Mouse (Mus musculus): Measurements from ENCODE around the gene Pemt. TPM values are rescaled to one million over a fixed set of nuclear protein-coding genes. Genes with fewer than 3 reads are reported as not detected.

The Pemt gene
- polyA plus RNA-seq, 1 experiment from 2014 or later, result 6.0 TPM

GRCm38 (mm10) chr11:59941391-59941790, 104.9 kb downstream of the Pemt start:
- Histone ChIP-seq H3K27ac (ENCODE audit: low read length) (no peak overlapping the region), H3K4me2 (replicated peaks; ENCODE audit: low read depth, low read length) (no peak overlapping the region), H3K9ac (replicated peaks; ENCODE audit: low read depth) (no peak overlapping the region), H3K36me3 (ENCODE audit: insufficient read depth, low read length) (no peaks in the 10 kb centered on the region), H3K4me1 (ENCODE audit: insufficient read depth, low read depth, low read length) (no peaks in the 10 kb centered on the region), H3K27me3 (replicated peaks; ENCODE audit: insufficient read depth, low read length) (no peaks in the 10 kb centered on the region), H3K4me3 (ENCODE audit: low read depth, low read length) (no peak overlapping the region), H3K9me3 (ENCODE audit: low read length) (no peaks in the 10 kb centered on the region)
- 4% methylated on average over 3 of the region's 3 CpGs for WGBS
- peak; percentile 26; the same call in 1 of the 2 replicates for TF ChIP-seq EP300 (IDR thresholded peaks at IDR 0.05)
- TF ChIP-seq CTCF (IDR thresholded peaks at IDR 0.05), result no peak
- peak; percentile 53 for ATAC-seq
- DNase-seq (ENCODE audit: low spot score), result peak; percentile 80

GRCm38 (mm10) chr11:59940645-59941044, 105.6 kb downstream of the Pemt start:
- Histone ChIP-seq H3K36me3 (ENCODE audit: insufficient read depth, low read length) (no peaks in the 10 kb centered on the region), H3K4me2 (replicated peaks; ENCODE audit: low read depth, low read length) (no peak overlapping the region), H3K27me3 (replicated peaks; ENCODE audit: insufficient read depth, low read length) (no peaks in the 10 kb centered on the region), H3K4me3 (ENCODE audit: low read depth, low read length) (no peak overlapping the region), H3K27ac (ENCODE audit: low read length) (no peak overlapping the region), H3K4me1 (ENCODE audit: insufficient read depth, low read depth, low read length) (no peaks in the 10 kb centered on the region), H3K9me3 (ENCODE audit: low read length) (no peaks in the 10 kb centered on the region), H3K9ac (replicated peaks; ENCODE audit: low read depth) (no peak overlapping the region)
- DNase-seq (ENCODE audit: low spot score) (no peak), ATAC-seq (no peak)
- TF ChIP-seq EP300 (IDR thresholded peaks at IDR 0.05) (no peak), CTCF (IDR thresholded peaks at IDR 0.05) (no peak)
- WGBS, result 59% methylated on average over 3 of the region's 3 CpGs

- 77% methylated on average over 1 of the region's 1 CpGs for WGBS
- Histone ChIP-seq H3K36me3 (ENCODE audit: insufficient read depth, low read length) (no peaks in the 10 kb centered on the region), H3K9me3 (ENCODE audit: low read length) (no peaks in the 10 kb centered on the region), H3K4me3 (ENCODE audit: low read depth, low read length) (no peak overlapping the region), H3K27ac (ENCODE audit: low read length) (no peak overlapping the region), H3K4me1 (ENCODE audit: insufficient read depth, low read depth, low read length) (no peaks in the 10 kb centered on the region), H3K9ac (replicated peaks; ENCODE audit: low read depth) (no peak overlapping the region), H3K4me2 (replicated peaks; ENCODE audit: low read depth, low read length) (no peak overlapping the region), H3K27me3 (replicated peaks; ENCODE audit: insufficient read depth, low read length) (no peaks in the 10 kb centered on the region)
- TF ChIP-seq EP300 (IDR thresholded peaks at IDR 0.05) (no peak), CTCF (IDR thresholded peaks at IDR 0.05) (no peak)
- no peak for DNase-seq (ENCODE audit: low spot score)
- no peak for ATAC-seq
Measured at GRCm38 (mm10) chr11:59939821-59940220, 106.5 kb downstream of the Pemt start.

- no peaks in the 10 kb centered on the region for H3K36me3 ChIP-seq (ENCODE audit: insufficient read depth, low read length)
- no peak for ATAC-seq
- 35% methylated on average over 2 of the region's 2 CpGs for WGBS
- H3K27me3 ChIP-seq (replicated peaks; ENCODE audit: insufficient read depth, low read length), result no peaks in the 10 kb centered on the region
- no peak for DNase-seq (ENCODE audit: low spot score)
- no peaks in the 10 kb centered on the region for H3K9me3 ChIP-seq (ENCODE audit: low read length)
- no peak overlapping the region for H3K9ac ChIP-seq (replicated peaks; ENCODE audit: low read depth)
- no peaks in the 10 kb centered on the region for H3K4me1 ChIP-seq (ENCODE audit: insufficient read depth, low read depth, low read length)
- H3K4me3 ChIP-seq (ENCODE audit: low read depth, low read length), result no peak overlapping the region
- no peak overlapping the region for H3K27ac ChIP-seq (ENCODE audit: low read length)
- no peak overlapping the region for H3K4me2 ChIP-seq (replicated peaks; ENCODE audit: low read depth, low read length)
- TF ChIP-seq CTCF (IDR thresholded peaks at IDR 0.05) (no peak), EP300 (IDR thresholded peaks at IDR 0.05) (no peak)
Measured at GRCm38 (mm10) chr11:59937615-59938014, 108.7 kb downstream of the Pemt start.

GRCm38 (mm10) chr11:59937023-59937422, 109.3 kb downstream of the Pemt start:
- H3K27ac ChIP-seq (ENCODE audit: low read length), result no peak overlapping the region

GRCm38 (mm10) chr11:59933943-59934342, 112.3 kb downstream of the Pemt start:
- Histone ChIP-seq H3K27me3 (replicated peaks; ENCODE audit: insufficient read depth, low read length) (no peaks in the 10 kb centered on the region), H3K4me2 (replicated peaks; ENCODE audit: low read depth, low read length) (no peak overlapping the region), H3K36me3 (ENCODE audit: insufficient read depth, low read length) (no peaks in the 10 kb centered on the region), H3K4me1 (ENCODE audit: insufficient read depth, low read depth, low read length) (no peaks in the 10 kb centered on the region), H3K9ac (replicated peaks; ENCODE audit: low read depth) (no peak overlapping the region), H3K4me3 (ENCODE audit: low read depth, low read length) (no peak overlapping the region), H3K9me3 (ENCODE audit: low read length) (no peaks in the 10 kb centered on the region), H3K27ac (ENCODE audit: low read length) (no peak overlapping the region)
- DNase-seq (ENCODE audit: low spot score), result no peak
- WGBS, result 47% methylated on average over 12 of the region's 12 CpGs
- TF ChIP-seq EP300 (IDR thresholded peaks at IDR 0.05), result no peak
- no peak for TF ChIP-seq CTCF (IDR thresholded peaks at IDR 0.05)
- no peak for ATAC-seq

More at GRCm38 (mm10) chr11:59937023-59937422, 109.3 kb downstream of the Pemt start:
- DNase-seq (ENCODE audit: low spot score) (no peak), ATAC-seq (no peak)
- Histone ChIP-seq H3K4me1 (ENCODE audit: insufficient read depth, low read depth, low read length) (no peaks in the 10 kb centered on the region), H3K4me2 (replicated peaks; ENCODE audit: low read depth, low read length) (no peak overlapping the region), H3K27me3 (replicated peaks; ENCODE audit: insufficient read depth, low read length) (no peaks in the 10 kb centered on the region), H3K9ac (replicated peaks; ENCODE audit: low read depth) (no peak overlapping the region), H3K36me3 (ENCODE audit: insufficient read depth, low read length) (no peaks in the 10 kb centered on the region), H3K9me3 (ENCODE audit: low read length) (no peaks in the 10 kb centered on the region), H3K4me3 (ENCODE audit: low read depth, low read length) (no peak overlapping the region)
- 74% methylated on average over 3 of the region's 3 CpGs for WGBS
- TF ChIP-seq CTCF (IDR thresholded peaks at IDR 0.05) (no peak), EP300 (IDR thresholded peaks at IDR 0.05) (no peak)
